Mouse (Mus musculus) B cell, adult (primary cell): Measurements from ENCODE around the gene Dmp1. TPM values are rescaled to one million over a fixed set of nuclear protein-coding genes. Genes with fewer than 3 reads are reported as not detected.

ENCODE experiments used
- total RNA-seq: library from RNA; stranded (reverse); gene quantifications from 4 replicates; pipeline ENCODE4 v1.2.4, GENCODE M21; 2023; ENCODE audit not compliant: inconsistent age

Dmp1 gene
- total RNA-seq, result not detected in 4 replicates

DNA sequence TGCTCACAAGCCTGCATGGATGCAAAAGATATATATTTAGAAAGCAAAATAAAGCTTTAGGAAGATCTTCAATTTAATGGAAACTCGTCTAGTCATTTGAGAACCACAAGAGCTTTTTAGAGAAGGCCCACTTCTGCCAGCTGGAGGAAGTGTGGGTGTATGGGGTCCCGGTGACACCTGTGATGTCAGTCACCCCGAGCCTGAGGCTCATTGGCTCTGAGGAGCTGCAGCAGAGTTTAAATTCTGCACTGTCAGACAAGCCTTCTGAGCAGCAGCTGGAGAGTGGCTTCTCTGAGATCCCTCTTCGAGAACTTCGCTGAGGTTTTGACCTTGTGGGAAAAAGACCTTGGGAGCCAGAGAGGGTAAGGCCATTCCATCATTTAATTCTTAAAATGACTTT lies at the start of gene Dmp1:
Dmp1 (plus strand) TSS at position 263 of the 400 bp plus-strand sequence.

DNA sequence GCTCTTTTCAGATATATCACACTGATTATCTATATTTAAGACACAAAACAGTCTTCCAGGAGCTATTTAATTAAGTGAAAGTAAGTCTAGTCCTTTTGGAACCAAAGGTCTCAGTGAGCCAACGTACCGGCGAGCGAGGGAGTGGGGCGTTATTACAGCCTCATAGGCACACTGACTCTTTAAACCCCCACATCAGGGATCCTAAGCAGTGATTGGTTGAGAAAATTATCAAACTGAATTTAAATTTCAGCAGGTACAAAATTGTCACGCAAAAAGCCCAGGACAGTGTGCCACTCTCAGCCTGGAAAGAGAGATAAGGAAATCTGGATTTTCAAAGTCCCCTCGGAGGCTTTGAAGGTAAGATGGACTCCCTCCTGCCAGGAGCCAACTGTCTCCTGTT lies 32.0 kb upstream of the Dmp1 start, which contains the start of gene Dspp:
Dspp (plus strand) TSS at position 301 of the 400 bp plus-strand sequence.

Other genes with a start within 250 kb of the Dmp1 start
- 0.51 to 0.77 TPM in 2 of 4 replicates, not detected in the others for gene Hsd17b13, start 225.2 kb upstream of the Dmp1 start, total RNA-seq
- 39.8 to 47.7 TPM (median 41.6 TPM) in 4 replicates for gene Hsd17b11, start 180.7 kb upstream of the Dmp1 start, total RNA-seq
- gene Nudt9, start 156.3 kb upstream of the Dmp1 start, total RNA-seq, result 44.5 to 51.1 TPM (median 48.9 TPM) in 4 replicates
- not detected in 4 replicates for gene Gm17660, start 125.0 kb upstream of the Dmp1 start, total RNA-seq
- gene Sparcl1, start 88.9 kb upstream of the Dmp1 start, total RNA-seq, result not detected in 4 replicates
- not detected in 4 replicates for gene Dspp, start 31.9 kb upstream of the Dmp1 start, total RNA-seq
- not detected in 4 replicates for gene Ibsp, start 96.6 kb downstream of the Dmp1 start, total RNA-seq
- not detected in 4 replicates for gene Mepe, start 122.7 kb downstream of the Dmp1 start, total RNA-seq
- gene Spp1, start 232.5 kb downstream of the Dmp1 start, total RNA-seq, result 0.69 to 1.1 TPM (median 0.81 TPM) in 4 replicates